Mouse (Mus musculus) heart, postnatal 0 days (tissue): ENCODE measurements around the gene Olig1. TPM values are rescaled to one million over a fixed set of nuclear protein-coding genes. Genes with fewer than 3 reads are reported as not detected.

Source experiments
- ATAC-seq: fragments of 200-750 bp; cut with Nextera tagmentation; 2 replicates; pipeline ENCODE4 v1.8.0; 2017; ENCODE audit warnings: low read depth, moderate number of reproducible peaks, moderate library complexity; ENCODE audit not compliant: insufficient read depth
- DNase-seq: peaks from one replicate; pipeline ENCODE4 v3.0.0-alpha.2; 2016; ENCODE audit warnings: low spot score
- H3K27ac ChIP-seq: fragments of 300-500 bp; sonication (generic); 2 replicates; pipeline ENCODE4 v1.5.1; 2014; ENCODE audit warnings: low read depth, mild to moderate bottlenecking
- H3K27me3 ChIP-seq: fragments of 300-500 bp; sonication (generic); 2 replicates; pipeline ENCODE4 v1.6.1; 2014; ENCODE audit warnings: low read length, mixed read lengths; ENCODE audit not compliant: control insufficient read depth, insufficient read depth
- H3K36me3 ChIP-seq: fragments of 300-500 bp; sonication (generic); replicated peaks from 2 replicates; pipeline ENCODE4 v1.6.1; 2014; ENCODE audit warnings: low read length, mixed read lengths; ENCODE audit not compliant: control insufficient read depth, insufficient read depth
- H3K4me1 ChIP-seq: fragments of 300-500 bp; sonication (generic); 2 replicates; pipeline ENCODE4 v1.6.1; 2014; ENCODE audit warnings: antibody characterized with exemption; ENCODE audit not compliant: control insufficient read depth, insufficient read depth
- H3K4me2 ChIP-seq: fragments of 300-500 bp; sonication (generic); 2 replicates; pipeline ENCODE4 v1.6.1; 2014; ENCODE audit warnings: low read depth, mild to moderate bottlenecking, low read length, moderate library complexity
- H3K4me3 ChIP-seq: fragments of 300-500 bp; sonication (generic); 2 replicates; pipeline ENCODE4 v1.5.1; 2014; ENCODE audit warnings: low read depth, low read length
- H3K9ac ChIP-seq: fragments of 300-500 bp; sonication (generic); replicated peaks from 2 replicates; pipeline ENCODE4 v1.6.1; 2014; ENCODE audit warnings: low read depth, low read length, mixed read lengths
- H3K9me3 ChIP-seq: fragments of 300-500 bp; sonication (generic); replicated peaks from 2 replicates; pipeline ENCODE4 v1.6.1; 2016; ENCODE audit warnings: low read length; ENCODE audit not compliant: control insufficient read depth
- CTCF ChIP-seq: IDR thresholded peaks from 2 replicates; pipeline ENCODE4 v1.5.1; 2016; ENCODE audit warnings: antibody characterized with exemption, control low read depth, low read depth
- EP300 ChIP-seq: IDR thresholded peaks from 2 replicates; pipeline ENCODE4 v1.6.1; 2016; ENCODE audit warnings: antibody characterized with exemption, low read depth
- WGBS: fragments of 180-500 bp; shearing (Covaris S2); extraction: QIAGEN DNeasy Blood & Tissue Kit; methylation state at CpG from one replicate; pipeline ENCODE4 v1.1.7; 2014; 5-methylcytosine and 5-hydroxymethylcytosine counted together
- polyA plus RNA-seq: library from polyadenylated mRNA; unstranded; fragments of >200 nt; fragmentation: Nextera tagmentation; extraction: Ambion mirVana; gene quantifications from 2 replicates; pipeline ENCODE4 v1.2.1, GENCODE M21; 2015
- total RNA-seq: library from RNA; depleted of rRNA; stranded (reverse); fragments of >200 nt; gene quantifications from 2 replicates; pipeline ENCODE4 v1.2.3, GENCODE M21; 2014; ENCODE audit warnings: low replicate concordance

Olig1 gene
- total and polyA plus RNA-seq, 2 experiments from 2014 or later: not detected

DNA sequence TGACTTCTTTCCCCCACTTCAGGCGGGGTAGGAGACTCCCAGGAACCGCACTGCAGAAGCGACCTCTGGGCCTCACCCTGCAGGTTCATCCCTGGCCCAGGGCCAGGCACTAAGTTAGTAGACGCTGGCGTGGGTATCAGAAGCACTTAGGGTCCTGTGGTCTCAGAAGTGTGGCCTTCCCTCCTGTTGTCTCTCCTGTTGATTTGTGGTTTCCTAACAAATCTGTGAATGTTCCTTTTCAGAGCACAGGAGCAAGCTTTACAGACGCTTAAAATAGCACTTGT lies 41.9 kb upstream of the Olig1 start:
- 2% methylated on average over 6 of the region's 6 CpGs for WGBS
- H3K36me3 ChIP-seq: no peaks in the 10 kb centered on the region
- no peak overlapping the region for H3K4me2 ChIP-seq
- no peak overlapping the region for H3K27ac ChIP-seq
- H3K4me3 ChIP-seq: no peak overlapping the region
- DNase-seq (no peak), ATAC-seq (no peak)
- no peaks in the 10 kb centered on the region for H3K9me3 ChIP-seq
- peaks cover 100% of the 10 kb centered on the region for H3K27me3 ChIP-seq
- H3K9ac ChIP-seq: no peak overlapping the region
- no peak for TF ChIP-seq EP300
- no peak for TF ChIP-seq CTCF
- no peaks in the 10 kb centered on the region; the same call in 1 of the 2 replicates for H3K4me1 ChIP-seq

GRCm38 (mm10) chr16:91228238-91229071 lies 41.1 kb upstream of the Olig1 start:
- H3K36me3 ChIP-seq: no peaks in the 10 kb centered on the region
- peaks cover 100% of the 10 kb centered on the region for H3K27me3 ChIP-seq
- TF ChIP-seq CTCF: no peak
- TF ChIP-seq EP300: no peak
- no peaks in the 10 kb centered on the region for H3K9me3 ChIP-seq
- ATAC-seq (no peak), DNase-seq (no peak)
- H3K4me1 ChIP-seq: no peaks in the 10 kb centered on the region; the same call in 1 of the 2 replicates
- no peak overlapping the region for H3K4me2 ChIP-seq
- WGBS: 6% methylated on average over 30 of the region's 30 CpGs
- H3K9ac ChIP-seq: no peak overlapping the region
- no peak overlapping the region for H3K27ac ChIP-seq
- no peak overlapping the region for H3K4me3 ChIP-seq

DNA sequence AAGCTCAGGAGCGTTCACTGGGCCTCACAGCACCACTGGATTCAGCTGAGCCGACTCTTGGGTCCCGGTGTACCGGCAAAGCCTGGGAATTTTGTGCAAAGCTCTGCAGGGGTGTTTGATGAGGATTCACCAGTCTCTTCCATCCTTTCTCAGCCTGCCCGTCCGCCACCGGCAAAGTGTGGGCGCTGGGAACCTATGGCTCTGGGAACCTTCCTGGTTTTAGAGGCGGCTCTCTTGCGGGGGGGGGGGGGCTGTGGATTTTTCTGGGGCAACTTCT lies 40.6 kb upstream of the Olig1 start:
- no peaks in the 10 kb centered on the region; the same call in 1 of the 2 replicates for H3K4me1 ChIP-seq
- DNase-seq (no peak), ATAC-seq (no peak)
- H3K27me3 ChIP-seq: peaks cover 100% of the 10 kb centered on the region
- no peak overlapping the region for H3K4me2 ChIP-seq
- H3K27ac ChIP-seq: no peak overlapping the region
- H3K36me3 ChIP-seq: no peaks in the 10 kb centered on the region
- H3K9ac ChIP-seq: no peak overlapping the region
- TF ChIP-seq CTCF: no peak
- TF ChIP-seq EP300: no peak
- H3K9me3 ChIP-seq: no peaks in the 10 kb centered on the region
- H3K4me3 ChIP-seq: no peak overlapping the region
- WGBS: 6% methylated on average over 10 of the region's 10 CpGs

GRCm38 (mm10) chr16:91229643-91230042 lies 39.9 kb upstream of the Olig1 start:
- no peak for ATAC-seq

GRCm38 (mm10) chr16:91231781-91232469 lies 37.6 kb upstream of the Olig1 start:
- no peaks in the 10 kb centered on the region for H3K9me3 ChIP-seq
- H3K36me3 ChIP-seq: no peaks in the 10 kb centered on the region
- H3K4me3 ChIP-seq: no peak overlapping the region
- no peak overlapping the region for H3K9ac ChIP-seq
- TF ChIP-seq CTCF: no peak
- no peak for TF ChIP-seq EP300
- no peak overlapping the region for H3K4me2 ChIP-seq
- ATAC-seq (no peak), DNase-seq (no peak)
- H3K27ac ChIP-seq: no peak overlapping the region
- no peaks in the 10 kb centered on the region for H3K4me1 ChIP-seq
- peaks cover 89% of the 10 kb centered on the region for H3K27me3 ChIP-seq
- WGBS: 6% methylated on average over 26 of the region's 26 CpGs

More at GRCm38 (mm10) chr16:91229643-91230042, 39.9 kb upstream of the Olig1 start:
- Histone ChIP-seq H3K27ac (no peak overlapping the region), H3K36me3 (no peaks in the 10 kb centered on the region), H3K4me2 (no peak overlapping the region), H3K27me3 (peaks cover 100% of the 10 kb centered on the region), H3K9me3 (no peaks in the 10 kb centered on the region), H3K4me3 (no peak overlapping the region), H3K4me1 (no peaks in the 10 kb centered on the region; the same call in 1 of the 2 replicates), H3K9ac (no peak overlapping the region)
- DNase-seq: no peak
- no peak for TF ChIP-seq CTCF
- TF ChIP-seq EP300: no peak
- 15% methylated on average over 8 of the region's 8 CpGs for WGBS
